In genomic region chr12:85746696-85747219, GRCm38 (mm10) we compare ENCODE assay signal across 7 mouse cellular contexts. TPM values are rescaled to one million over a fixed set of nuclear protein-coding genes. Genes with fewer than 3 reads are reported as not detected.
DNase-seq lines count a peak whose midpoint lies in the region; ATAC-seq and TF ChIP-seq lines count a peak whose summit lies in the region.

No protein-coding gene starts in this region.

- ATAC-seq in neural tube, embryonic 11.5 days (ENCODE audit: insufficient read depth, low FRiP score, low TSS enrichment), result no peak; the same call in 1 of the 2 replicates
- ATAC-seq in forebrain, embryonic 15.5 days (replicated peaks), result no peak
- peak; percentile 48 for ATAC-seq in limb, embryonic 14.5 days (ENCODE audit: low FRiP score, low read depth)
- ATAC-seq in stomach, embryonic 16.5 days (ENCODE audit: insufficient read depth, low FRiP score), result peak; percentile 47; the same call in 1 of the 2 replicates

- DNase-seq in neural tube, embryonic 11.5 days (ENCODE audit: low spot score), result no peak
- DNase-seq in neural tube, embryonic 10.5 days (ENCODE audit: extremely low spot score, low spot score), result no peak
- no peak for DNase-seq in limb, embryonic 14.5 days (ENCODE audit: low spot score)
- no peak for DNase-seq in embryo, embryonic 9.5 days (ENCODE audit: extremely low spot score)
- no peak for DNase-seq in cerebellum, adult 11-12 months

- peak overlapping the region; percentile 46 for H3K9ac ChIP-seq in neural tube, embryonic 11.5 days (ENCODE audit: low read length)
- H3K9ac ChIP-seq in forebrain, embryonic 15.5 days (replicated peaks), result peak overlapping the region; percentile 36
- peak overlapping the region; percentile 56 for H3K9ac ChIP-seq in limb, embryonic 14.5 days (ENCODE audit: low read depth, low read length, severe bottlenecking)
- H3K9ac ChIP-seq in stomach, embryonic 16.5 days (ENCODE audit: low read length), result peak overlapping the region; percentile 71

- 19% methylated on average over 21 of the region's 21 CpGs for WGBS in neural tube, embryonic 11.5 days
- WGBS in forebrain, embryonic 15.5 days, result 25% methylated on average over 21 of the region's 21 CpGs
- 26% methylated on average over 19 of the region's 21 CpGs for WGBS in limb, embryonic 14.5 days
- WGBS in stomach, embryonic 16.5 days, result 21% methylated on average over 21 of the region's 21 CpGs

- no peaks in the 10 kb centered on the region for H3K36me3 ChIP-seq in neural tube, embryonic 11.5 days (ENCODE audit: control insufficient read depth, insufficient read depth, low read length)
- H3K36me3 ChIP-seq in forebrain, embryonic 15.5 days, result no peaks in the 10 kb centered on the region
- H3K36me3 ChIP-seq in limb, embryonic 14.5 days (ENCODE audit: control insufficient read depth, insufficient read depth, low read length), result no peaks in the 10 kb centered on the region
- H3K36me3 ChIP-seq in stomach, embryonic 16.5 days (ENCODE audit: control insufficient read depth, insufficient read depth, low read length), result no peaks in the 10 kb centered on the region

- 0 out of 2 replicates have a peak, but pooled peaks cover 2% of the 10 kb centered on the region for H3K27me3 ChIP-seq in neural tube, embryonic 11.5 days (ENCODE audit: control insufficient read depth, insufficient read depth, low read length)
- peaks cover 3% of the 10 kb centered on the region; the same call in 1 of the 2 replicates for H3K27me3 ChIP-seq in forebrain, embryonic 15.5 days
- no peaks in the 10 kb centered on the region for H3K27me3 ChIP-seq in limb, embryonic 14.5 days (ENCODE audit: control insufficient read depth, insufficient read depth, low read length)
- H3K27me3 ChIP-seq in stomach, embryonic 16.5 days (ENCODE audit: control insufficient read depth, insufficient read depth, low read length), result 0 out of 2 replicates have a peak, but pooled peaks cover 4% of the 10 kb centered on the region

- peak overlapping the region; percentile 59 for H3K4me2 ChIP-seq in neural tube, embryonic 11.5 days (ENCODE audit: low read depth)
- H3K4me2 ChIP-seq in forebrain, embryonic 15.5 days (replicated peaks), result peak overlapping the region; percentile 76
- H3K4me2 ChIP-seq in limb, embryonic 14.5 days (replicated peaks; ENCODE audit: low read depth, low read length, severe bottlenecking), result peak overlapping the region; percentile 92
- peak overlapping the region; percentile 98 for H3K4me2 ChIP-seq in stomach, embryonic 16.5 days (ENCODE audit: low read depth, low read length)

- H3K4me3 ChIP-seq in neural tube, embryonic 11.5 days (ENCODE audit: low read depth, low read length), result peak overlapping the region; percentile 31
- peak overlapping the region; percentile 40 for H3K4me3 ChIP-seq in forebrain, embryonic 15.5 days
- H3K4me3 ChIP-seq in limb, embryonic 14.5 days (replicated peaks; ENCODE audit: low read length), result peak overlapping the region; percentile 48
- peak overlapping the region; percentile 56 for H3K4me3 ChIP-seq in stomach, embryonic 16.5 days (replicated peaks; ENCODE audit: low read length)

- H3K27ac ChIP-seq in neural tube, embryonic 11.5 days (ENCODE audit: low read depth, low read length), result no peak overlapping the region
- H3K27ac ChIP-seq in forebrain, embryonic 15.5 days (replicated peaks), result no peak overlapping the region
- H3K27ac ChIP-seq in limb, embryonic 14.5 days (replicated peaks; ENCODE audit: low read depth, low read length), result no peak overlapping the region
- H3K27ac ChIP-seq in stomach, embryonic 16.5 days (ENCODE audit: low read length), result no peak overlapping the region

- no peaks in the 10 kb centered on the region for H3K9me3 ChIP-seq in neural tube, embryonic 11.5 days (ENCODE audit: control insufficient read depth, low read length)
- H3K9me3 ChIP-seq in forebrain, embryonic 15.5 days, result no peaks in the 10 kb centered on the region
- H3K9me3 ChIP-seq in limb, embryonic 14.5 days (ENCODE audit: control insufficient read depth, low read length), result no peaks in the 10 kb centered on the region
- no peaks in the 10 kb centered on the region for H3K9me3 ChIP-seq in stomach, embryonic 16.5 days (replicated peaks; ENCODE audit: control insufficient read depth, low read length)

- H3K4me1 ChIP-seq in neural tube, embryonic 11.5 days (ENCODE audit: control insufficient read depth, insufficient read depth, low read length), result no peaks in the 10 kb centered on the region
- H3K4me1 ChIP-seq in forebrain, embryonic 15.5 days, result peaks cover 10% of the 10 kb centered on the region
- peaks cover 7% of the 10 kb centered on the region; the same call in 1 of the 2 replicates for H3K4me1 ChIP-seq in limb, embryonic 14.5 days (ENCODE audit: control insufficient read depth, insufficient read depth, low read length)
- no peaks in the 10 kb centered on the region for H3K4me1 ChIP-seq in stomach, embryonic 16.5 days (ENCODE audit: control insufficient read depth, insufficient read depth, low read length)

- no peak for TF ChIP-seq POLR2A in limb, embryonic 14.5 days (IDR thresholded peaks at IDR 0.05; ENCODE audit: borderline replicate concordance, extremely low read depth, insufficient read depth, insufficient read length)

RNA-seq across cellular contexts. Expression of gene Flvcr2, which starts 0.4 kb away (rescaled TPM):
- 1.4 and 1.5 TPM in 2 replicates for polyA plus RNA-seq in neural tube, embryonic 11.5 days (2014; fragmentation: Nextera tagmentation; extraction: Ambion mirVana)
- polyA plus RNA-seq in forebrain, embryonic 15.5 days (2015; fragmentation: Nextera tagmentation; extraction: Ambion mirVana), result 4.2 and 4.4 TPM in 2 replicates
- 4.4 and 4.7 TPM in 2 replicates for polyA plus RNA-seq in limb, embryonic 14.5 days (2012; rRNA removed)
- 1.9 and 2.8 TPM in 2 replicates for polyA plus RNA-seq in limb, embryonic 14.5 days (2014; fragmentation: Nextera tagmentation; extraction: Ambion mirVana)
- polyA plus RNA-seq in stomach, embryonic 16.5 days (2015; fragmentation: Nextera tagmentation; extraction: Ambion mirVana), result 2.1 and 2.2 TPM in 2 replicates

Comparison
In these comparisons a context has a peak if more than half of its experiments do, and no peak if none do; other contexts are left out.
1. ATAC-seq: peak in limb, embryonic 14.5 days (single experiment) and stomach, embryonic 16.5 days (single experiment); none in neural tube, embryonic 11.5 days (single experiment) and forebrain, embryonic 15.5 days (single experiment).
2. Peak in every context shown above with its lines, with median percentiles within 50 percentile points of each other: H3K4me2 ChIP-seq, H3K4me3 ChIP-seq and H3K9ac ChIP-seq.